Mouse (Mus musculus) right cerebral cortex, postnatal 10 days (tissue): ENCODE data around the gene Tgfbr3.
"Not testable (repeated sequence)": the region's sequence is repeated elsewhere in the genome, so short reads cannot be mapped to it uniquely, and the experiment has no call there.

Experiments
- DNase-seq, 2 experiments: peaks; one replicate each; pipeline ENCODE4 v3.0.0; 2021; ENCODE audit warnings: low spot score in 2 of 2

Gene Tgfbr3

DNA sequence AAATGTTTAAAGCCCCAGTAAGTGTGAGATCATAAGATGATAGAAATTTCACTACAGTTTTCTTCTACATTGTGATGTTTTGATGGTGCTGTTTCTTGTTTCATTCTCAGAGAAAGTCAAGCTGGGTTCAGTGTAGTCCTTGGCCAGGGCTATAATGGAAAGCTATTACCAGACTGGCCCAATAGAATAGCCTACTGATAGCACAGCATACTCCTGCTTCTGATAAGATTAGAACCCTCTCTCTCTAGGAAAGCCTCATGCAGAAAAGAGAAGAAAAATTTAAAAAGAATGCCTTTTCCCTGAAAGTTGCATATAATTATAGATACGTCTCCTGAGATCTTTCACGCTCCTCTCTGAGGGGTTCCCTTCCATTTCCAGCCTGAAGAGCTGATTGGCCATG, 46.0 kb downstream of the Tgfbr3 start:
- no peak for DNase-seq

DNA sequence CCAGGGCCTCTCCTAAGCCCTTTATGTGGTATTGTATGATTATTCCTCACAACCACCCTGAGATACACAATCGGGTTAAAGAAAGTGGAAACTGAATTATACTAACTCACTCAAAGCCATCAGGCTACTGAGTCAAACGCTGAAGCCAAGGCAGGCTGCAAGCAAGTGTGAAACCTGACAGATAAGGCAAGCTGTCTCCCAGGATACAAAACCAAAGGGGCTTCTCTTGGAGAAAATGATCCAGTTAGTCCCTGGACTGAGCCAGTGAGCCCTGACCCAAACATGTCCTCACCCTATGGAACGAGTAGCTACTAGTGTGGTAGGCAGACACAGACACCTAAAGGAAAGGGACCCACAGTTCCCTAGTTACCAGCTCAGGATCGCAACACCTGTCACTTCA, 46.4 kb downstream of the Tgfbr3 start:
- DNase-seq: no peak

DNA sequence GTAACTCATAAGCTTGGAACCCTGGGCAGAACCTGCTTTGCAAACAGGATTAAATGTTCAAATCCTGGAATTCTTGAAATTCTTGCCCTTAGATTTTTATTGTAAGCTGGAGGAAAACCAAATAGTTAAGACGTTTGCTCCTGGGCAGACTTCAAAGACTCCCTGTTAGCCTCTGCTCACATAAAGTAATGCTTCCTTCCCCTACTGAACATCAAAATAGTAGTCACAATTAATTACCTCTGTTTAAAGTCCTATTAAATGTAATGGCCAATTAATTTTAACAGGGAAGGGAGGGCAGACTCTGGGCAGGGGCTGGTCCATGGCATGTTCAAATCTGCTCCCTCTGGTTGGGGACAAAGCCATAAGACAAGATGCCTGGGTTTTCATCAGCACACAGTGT, 49.2 kb downstream of the Tgfbr3 start:
- DNase-seq: no peak

DNA sequence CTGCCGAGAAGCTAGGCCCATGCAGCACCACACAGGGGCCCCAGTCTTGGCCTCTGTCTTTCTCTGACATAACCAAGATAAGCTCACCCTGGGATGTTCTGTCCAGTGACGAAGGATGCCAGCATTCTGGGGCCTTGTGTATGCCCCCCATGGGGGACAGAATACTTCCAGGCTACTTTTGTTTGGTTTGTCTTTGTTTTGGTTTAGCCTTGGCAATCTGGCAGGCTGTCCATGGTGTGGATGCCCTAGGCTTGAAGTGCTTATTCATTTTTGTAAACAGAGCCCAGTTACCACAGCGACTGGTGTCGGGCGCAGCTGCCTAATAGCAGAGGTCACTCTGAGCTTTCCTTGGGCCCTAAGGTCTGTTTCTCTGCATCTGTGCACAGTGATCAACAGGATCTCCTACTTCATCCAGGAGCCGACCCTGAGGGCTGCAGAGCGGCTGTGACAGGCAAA, 51.4 kb downstream of the Tgfbr3 start:
- DNase-seq: no peak

DNA sequence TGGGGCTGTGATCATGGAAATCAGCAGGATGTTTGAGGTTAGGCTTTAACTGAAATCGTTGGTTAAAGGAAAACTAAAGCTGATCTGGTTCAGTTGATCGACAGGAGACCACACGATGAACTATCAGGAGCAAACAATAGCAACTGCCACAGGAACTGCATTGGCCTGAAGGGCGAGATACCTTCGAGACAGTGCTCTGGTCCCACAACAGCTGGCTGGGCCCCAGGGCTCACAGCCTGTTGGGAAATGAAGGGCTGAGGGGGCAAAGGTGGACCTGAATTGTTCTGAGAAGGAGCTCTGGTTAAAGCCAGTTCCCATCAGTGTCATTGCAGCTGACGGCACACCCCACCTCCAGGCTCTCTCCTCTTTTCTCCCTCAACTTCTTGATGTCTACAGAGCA, 52.5 kb downstream of the Tgfbr3 start:
- no peak for DNase-seq

DNA sequence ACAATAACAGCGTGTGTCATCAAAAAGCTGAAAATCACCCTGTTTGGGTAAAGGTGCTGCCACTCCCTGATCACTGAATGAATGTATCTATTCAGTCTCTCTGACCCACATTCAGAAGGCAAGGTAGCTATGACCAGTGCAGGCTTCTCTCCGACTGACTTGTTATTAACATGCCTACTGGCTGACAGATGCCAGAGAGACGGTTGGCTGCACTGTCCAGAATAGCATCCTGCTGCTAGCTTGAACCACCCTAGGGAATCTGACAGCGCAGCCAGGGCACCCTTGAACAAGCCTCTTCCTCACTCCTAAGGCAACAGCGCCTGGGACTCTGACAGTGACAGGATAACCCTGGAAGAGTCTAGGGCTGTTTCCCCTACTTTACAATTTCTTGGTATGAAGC, 53.4 kb downstream of the Tgfbr3 start:
- no peak for DNase-seq

DNA sequence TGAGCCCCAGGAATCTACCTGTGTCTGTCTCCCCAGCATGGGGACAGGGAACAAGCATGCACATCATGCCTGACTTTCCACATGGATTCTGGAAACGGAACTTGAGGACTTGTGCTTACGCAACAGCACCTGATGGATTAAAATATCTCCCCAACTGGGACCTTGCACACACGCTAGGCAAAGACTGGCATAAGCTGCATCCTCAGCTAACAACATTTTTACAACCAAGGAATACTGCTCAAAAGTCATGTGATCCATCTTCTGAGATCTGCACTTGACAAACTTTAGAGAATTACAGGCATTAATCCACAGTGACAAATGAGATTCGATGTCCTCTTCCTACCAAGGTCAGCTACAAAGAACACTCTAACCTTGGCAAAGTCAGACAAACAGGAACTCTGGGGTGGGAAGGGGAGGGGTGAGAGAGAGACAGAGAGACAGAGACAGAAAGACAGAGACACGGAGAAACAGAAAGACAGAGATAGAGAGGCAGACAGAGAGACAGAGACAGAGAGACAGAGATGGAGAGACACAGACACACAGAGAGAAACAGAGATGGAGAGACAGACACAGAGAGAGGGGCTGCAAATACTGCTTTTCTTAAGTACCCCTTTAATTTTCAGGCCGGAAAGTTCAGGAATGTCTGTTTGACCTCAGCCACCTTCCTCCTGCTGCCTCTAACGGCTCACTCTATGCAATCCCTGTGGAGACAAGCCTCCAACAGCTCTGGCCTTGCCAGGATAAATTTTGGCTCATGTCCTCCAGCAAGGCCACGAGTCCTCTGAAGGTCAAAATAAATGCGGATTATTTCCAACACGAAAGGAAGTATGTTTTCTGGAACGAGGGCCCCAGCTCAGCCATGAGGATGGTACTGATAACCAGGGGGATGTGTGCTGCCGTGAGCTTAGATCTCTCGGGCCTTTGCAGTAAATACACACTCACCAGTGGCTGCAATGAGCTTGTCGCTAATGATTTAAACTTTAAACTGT, 55.8 kb downstream of the Tgfbr3 start:
- no peak for DNase-seq

DNA sequence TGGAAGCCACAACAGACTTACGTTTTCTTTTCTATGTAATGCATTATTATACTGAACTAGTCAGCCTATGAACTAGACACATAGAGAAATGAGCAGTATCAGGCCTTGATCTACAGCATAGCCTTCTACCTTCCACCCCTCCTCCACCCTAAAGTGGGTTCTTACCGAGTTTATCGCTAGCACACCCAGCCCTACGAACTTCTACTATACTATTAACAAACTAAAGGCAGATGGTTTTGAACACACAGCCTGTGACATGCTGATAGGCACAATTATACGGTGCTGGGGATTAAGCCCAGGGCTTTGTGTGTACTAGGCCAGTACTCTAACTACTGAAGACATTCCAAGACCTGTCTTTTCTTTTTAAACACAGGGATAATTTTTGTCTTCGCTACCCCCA, 59.2 kb downstream of the Tgfbr3 start:
- no peak for DNase-seq

DNA sequence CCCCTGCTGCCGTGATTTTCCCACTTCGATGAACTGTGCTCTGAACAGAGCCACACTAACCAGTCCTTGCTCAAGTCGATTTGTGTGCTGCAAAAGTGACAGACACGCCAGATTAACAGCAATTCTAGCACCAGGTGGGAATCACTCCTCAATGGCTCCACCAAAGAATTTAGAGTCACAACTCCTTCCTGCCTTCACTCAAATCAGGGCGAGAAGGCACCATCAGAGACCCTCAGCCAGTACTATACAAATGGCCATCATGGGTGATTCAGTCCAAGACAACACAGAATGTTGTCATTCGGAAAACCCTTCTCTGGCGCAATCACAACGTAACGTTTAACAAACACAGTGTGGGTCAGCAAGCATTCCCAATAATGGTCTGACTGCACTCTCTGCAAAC, 60.4 kb downstream of the Tgfbr3 start:
- DNase-seq: no peak

DNA sequence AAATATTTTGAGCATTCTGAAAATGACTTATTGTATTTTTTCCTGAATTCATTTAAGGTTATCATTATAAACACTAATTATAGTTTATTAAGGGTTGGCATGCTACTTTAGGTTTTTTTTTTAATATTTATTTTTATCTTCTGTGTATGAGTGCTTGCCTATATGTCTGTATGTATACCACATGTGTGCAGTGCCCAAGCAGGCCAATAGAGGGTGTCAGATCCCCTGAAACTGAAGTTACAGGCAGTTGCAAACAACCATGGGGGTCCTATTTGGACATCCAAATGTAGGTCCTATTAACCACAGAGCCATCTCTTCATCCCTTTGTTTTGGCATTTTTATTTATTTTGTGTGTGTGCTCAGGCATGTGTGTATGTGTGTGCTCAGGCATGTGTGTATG, 61.8 kb downstream of the Tgfbr3 start:
- no peak for DNase-seq

DNA sequence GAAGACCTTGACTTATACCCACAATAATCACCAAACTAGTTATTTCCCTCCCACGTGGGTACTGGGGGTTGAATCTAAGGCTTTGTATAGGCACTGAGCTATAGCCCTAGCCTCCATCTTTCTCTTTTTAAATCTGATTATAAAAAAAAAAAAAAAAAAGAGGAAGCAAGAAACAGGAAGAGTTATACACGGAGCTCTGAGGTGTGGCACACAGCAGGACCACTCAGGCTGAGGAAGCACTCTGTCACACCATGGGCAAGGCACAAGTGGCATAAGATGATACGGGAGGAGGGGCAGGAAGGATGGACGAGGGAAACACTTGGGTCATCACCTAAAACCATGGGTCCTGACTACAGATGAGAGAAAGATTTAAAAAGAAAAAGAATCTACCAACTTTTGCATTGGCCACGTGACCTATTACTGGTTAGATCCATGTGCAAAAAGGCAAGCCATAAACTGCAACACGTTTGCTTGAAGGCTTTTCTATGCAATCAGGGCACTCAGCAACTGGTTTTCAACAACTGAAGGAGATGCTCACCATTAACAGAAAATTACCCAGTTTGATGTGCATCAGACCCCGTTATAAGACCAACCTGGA, 64.5 kb downstream of the Tgfbr3 start:
- DNase-seq: no peak

DNA sequence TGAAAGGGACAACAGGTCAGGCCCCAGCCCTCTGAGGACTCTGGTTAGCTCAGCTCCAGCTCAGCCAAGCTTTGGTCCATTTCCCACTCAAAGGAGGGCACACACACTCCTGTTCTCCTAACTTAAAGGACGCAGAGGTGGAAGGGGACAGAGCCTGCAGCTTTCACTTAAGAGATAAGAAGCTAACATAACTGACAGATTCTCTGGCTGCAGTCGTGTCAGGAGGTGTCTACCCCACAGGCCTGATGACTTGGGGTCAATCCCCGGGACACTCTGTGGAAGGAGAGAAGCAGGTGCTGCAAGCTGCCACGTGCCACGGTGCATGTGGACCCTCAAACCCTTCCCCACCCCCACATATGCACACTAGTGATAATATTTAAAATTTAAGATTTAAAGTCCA, 65.3 kb downstream of the Tgfbr3 start:
- DNase-seq: no peak

DNA sequence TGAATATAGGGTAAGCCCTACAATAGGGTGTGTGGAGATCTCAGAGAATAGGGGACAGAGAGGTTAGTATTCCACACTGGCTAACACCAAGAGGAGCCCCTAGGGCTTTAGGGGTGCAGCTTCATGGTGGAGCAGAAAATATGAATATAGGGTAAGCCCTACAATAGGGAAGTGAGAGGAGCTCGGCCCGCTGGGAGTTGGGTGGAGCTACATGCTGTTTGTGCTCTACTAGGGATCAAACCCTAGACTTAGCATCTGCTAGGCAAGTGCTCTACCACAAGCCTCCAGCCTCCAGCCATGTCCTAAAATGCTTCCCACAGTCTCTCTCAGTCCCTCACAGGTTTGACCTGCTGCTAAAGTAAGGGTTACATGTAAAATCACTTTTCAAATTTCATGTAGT, 65.9 kb downstream of the Tgfbr3 start:
- not testable (repeated sequence) for DNase-seq

DNA sequence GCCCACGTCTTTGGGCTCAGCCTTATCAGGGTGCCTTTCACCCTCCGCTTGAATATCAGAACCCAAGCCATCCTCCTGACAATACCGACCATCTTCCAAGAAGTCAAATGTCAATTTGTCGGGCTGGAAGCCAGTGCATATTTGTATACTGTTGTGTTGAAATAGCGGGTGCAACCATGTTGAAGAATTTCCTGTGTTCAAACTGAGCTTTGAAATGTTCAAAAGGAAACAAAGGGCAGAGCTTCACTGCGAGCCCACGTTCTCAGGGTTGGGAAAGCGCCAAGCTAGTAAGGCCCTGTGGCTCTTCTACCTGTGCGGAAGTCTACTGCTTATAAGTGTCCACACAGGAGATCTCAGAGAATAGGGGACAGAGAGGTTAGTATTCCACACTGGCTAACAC, 66.4 kb downstream of the Tgfbr3 start:
- DNase-seq: no peak

DNA sequence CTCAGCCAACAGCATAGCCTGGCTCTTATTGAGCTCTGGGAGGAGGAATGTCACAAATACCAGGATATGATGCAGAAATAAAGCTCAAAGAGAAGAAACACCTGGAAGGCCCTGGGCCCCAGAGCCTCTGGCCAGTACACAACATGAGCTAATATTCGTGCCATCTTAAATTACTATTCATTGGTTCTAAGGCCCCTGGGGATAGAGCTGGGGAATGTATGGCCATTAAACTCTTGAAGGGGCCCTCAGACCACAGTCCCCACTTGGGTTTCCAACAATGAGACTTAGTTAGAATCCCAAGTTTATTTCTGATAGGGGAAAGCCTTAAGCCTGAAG, 66.8 kb downstream of the Tgfbr3 start:
- DNase-seq: no peak

DNA sequence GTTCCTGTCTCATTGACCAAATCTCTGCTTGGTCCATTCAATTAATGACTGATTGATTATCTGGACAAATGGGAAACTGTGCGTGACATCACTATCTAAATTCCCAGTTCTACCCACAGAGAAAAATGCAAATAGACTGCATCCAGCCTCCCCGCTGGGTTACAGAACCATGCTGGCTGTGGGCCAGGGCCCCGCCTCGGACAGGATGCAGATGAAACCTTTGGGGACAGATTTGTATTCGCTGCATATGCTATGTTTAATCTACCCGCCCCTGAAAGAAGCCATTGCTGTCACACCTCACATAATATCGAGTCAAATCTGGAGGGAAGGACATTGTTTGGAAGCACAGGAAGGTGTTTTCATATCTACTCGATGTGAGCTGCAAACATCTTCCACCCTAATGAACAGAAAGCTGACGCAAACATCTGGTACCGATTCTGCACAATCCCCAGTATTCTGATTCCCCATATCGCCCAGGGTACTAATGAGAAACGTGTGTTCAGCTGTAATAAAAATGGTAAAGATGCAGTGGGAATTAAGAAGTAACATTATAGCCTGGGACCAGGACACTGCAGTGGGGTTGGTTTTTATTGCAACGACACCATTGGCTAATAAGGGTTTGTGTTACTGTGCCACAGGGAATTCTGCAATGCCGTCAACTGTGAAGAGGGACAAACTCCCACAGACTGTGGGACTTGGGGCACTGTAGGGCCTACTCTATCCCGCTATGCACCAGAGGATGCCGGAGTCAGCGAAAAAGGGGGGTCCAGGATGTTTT, 67.3 kb downstream of the Tgfbr3 start:
- DNase-seq: no peak

DNA sequence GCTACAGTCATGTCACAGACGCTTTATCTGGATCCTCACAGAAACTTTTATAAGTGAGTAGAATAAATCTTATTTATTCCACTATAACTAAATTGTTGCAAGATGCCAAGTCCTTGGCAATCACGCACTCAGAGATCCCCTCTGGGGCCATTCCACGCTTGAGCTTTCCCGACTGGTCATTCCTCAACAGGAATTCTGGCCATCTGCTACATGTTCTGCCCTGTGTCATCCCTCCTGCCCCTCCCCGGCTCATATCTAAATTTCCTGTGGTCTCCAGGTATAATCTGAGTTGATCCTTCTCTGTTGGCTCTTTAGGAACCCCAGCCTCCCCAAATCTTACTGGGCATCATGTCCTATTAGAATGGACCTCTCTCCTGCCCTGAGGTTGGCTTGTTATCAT, 68.5 kb downstream of the Tgfbr3 start:
- DNase-seq: no peak

DNA sequence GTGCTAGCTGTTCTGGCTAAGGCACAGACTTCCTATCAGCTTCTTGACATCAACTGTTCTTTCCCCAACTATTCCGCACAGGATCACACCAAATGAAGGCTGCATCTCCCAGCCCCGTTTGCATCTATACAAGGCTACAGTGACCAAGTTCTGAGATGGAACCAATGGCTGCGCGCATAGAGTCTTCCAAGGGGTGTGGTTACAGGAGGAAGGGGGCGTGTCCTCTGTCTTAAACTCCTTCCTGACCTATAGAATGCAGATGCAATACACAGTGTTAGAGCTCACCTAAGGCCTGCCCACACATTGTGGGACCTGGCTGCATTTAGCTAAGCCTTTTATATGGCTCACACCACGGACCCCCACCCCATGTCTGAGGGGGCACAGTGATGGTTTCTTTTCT, 69.5 kb downstream of the Tgfbr3 start:
- DNase-seq: no peak

DNA sequence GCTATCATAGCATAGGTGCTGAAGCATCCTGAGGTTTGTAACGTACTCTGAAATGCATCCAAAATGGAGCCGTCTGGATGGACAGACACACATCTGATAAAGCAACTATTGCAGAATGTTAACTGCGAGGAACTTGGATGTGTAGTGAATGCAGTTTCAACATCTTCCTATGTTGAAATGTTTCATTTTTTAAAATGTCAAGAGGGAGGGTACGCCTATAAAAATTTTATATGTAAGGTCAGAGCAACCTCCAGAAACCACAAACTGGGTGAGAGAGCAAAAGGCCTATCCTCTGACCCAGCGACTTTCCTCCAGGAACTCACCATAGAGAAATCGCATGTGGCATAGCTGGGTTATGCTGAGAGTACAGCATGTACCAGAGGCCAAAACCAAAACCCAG, 70.1 kb downstream of the Tgfbr3 start:
- DNase-seq: no peak

DNA sequence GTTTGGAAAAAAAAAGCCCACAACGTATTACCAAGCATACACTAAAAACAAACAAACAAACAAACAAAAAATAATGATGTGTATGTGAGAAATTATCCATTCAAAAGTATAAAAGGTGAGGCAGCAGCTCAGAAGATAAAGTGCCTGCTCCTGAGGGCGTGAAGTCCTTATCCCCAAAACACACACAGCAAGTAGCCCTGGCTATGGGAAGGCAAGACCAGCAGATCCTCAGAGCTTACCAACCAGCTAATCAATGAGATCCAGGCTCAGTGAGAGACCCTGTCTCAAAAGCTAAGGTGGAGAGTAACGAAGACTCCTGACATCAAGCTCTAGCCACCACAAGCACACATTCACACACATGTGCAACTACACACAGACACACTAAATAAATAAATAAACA, 70.8 kb downstream of the Tgfbr3 start:
- no peak for DNase-seq

DNA sequence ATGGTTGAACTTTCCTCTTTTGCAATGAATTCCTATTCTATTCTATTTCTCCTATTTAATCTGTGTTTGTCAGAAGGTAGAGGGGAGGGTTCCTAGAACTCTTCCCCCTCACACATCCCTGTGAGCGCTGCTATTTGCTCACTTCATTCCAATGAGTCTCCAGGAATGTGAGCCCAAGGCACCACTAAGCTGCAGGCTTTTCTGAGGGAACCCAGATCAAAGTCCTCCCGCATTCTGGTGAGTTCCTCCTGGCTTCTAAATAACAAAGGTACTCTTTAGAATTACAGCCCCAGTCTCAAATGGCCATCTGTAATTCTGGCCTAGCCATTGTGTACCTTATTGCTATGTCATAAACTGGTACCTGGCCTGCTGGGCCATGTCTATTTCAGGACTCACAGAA, 72.3 kb downstream of the Tgfbr3 start:
- no peak for DNase-seq

DNA sequence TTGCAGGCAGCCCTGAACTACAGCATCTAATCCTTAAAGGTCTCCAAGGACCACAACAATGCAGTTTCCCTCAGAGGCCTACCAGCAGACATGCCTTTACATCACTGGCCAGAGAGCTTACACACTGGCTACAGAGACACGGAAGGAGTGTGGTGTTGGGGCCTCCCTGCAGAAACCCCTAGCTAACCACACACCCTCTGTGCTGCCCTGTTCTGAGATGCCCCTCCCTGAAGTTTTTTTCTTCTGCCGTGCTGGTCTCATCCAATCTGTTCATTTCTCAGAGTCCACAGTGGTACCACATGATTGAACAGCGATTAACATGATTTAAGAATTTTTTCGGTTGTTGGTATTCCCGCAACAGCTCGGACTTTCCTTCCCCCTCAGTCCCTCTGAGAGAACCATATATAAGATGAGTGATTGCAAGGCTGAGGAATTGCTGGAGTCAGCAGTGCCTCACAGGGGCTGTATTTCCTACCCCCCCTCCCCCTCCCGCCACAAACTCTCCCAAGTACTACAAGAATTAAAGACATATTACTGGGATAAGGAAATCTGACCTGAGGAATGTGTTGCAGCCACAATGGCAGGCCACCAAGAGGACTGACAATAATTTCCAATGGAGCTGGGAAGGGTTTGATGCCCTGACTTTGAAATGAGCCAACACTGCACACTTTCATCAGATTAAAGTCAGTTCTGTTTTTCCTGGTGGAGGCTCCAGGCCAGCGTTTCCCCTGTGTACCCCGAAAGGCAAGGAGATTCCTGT, 75.9 kb downstream of the Tgfbr3 start:
- no peak for DNase-seq
